Mouse (Mus musculus): ENCODE measurements around the gene Adgrv1. TPM values are rescaled to one million over a fixed set of nuclear protein-coding genes. Genes with fewer than 3 reads are reported as not detected.

The Adgrv1 gene
- polyA plus RNA-seq, 1 experiment = 27.1 TPM

- DNase-seq (ENCODE audit: low read depth) = no peak
- TF ChIP-seq POLR2A (IDR thresholded peaks at IDR 0.05; ENCODE audit: borderline replicate concordance, extremely low read depth, insufficient read depth, insufficient read length, poor library complexity, severe bottlenecking) (no peak), CTCF (IDR thresholded peaks at IDR 0.05; ENCODE audit: borderline replicate concordance, extremely low read depth, insufficient read depth, insufficient read length) (no peak)
Measured at GRCm38 (mm10) chr13:81402826-81403225, 230.1 kb downstream of the Adgrv1 start.

- no peak for TF ChIP-seq POLR2A (IDR thresholded peaks at IDR 0.05; ENCODE audit: borderline replicate concordance, extremely low read depth, insufficient read depth, insufficient read length, poor library complexity, severe bottlenecking)
- no peak for TF ChIP-seq CTCF (IDR thresholded peaks at IDR 0.05; ENCODE audit: borderline replicate concordance, extremely low read depth, insufficient read depth, insufficient read length)
Measured at GRCm38 (mm10) chr13:81402191-81402590, 230.8 kb downstream of the Adgrv1 start.

GRCm38 (mm10) chr13:81401742-81402141 lies 231.2 kb downstream of the Adgrv1 start:
- TF ChIP-seq CTCF (IDR thresholded peaks at IDR 0.05; ENCODE audit: borderline replicate concordance, extremely low read depth, insufficient read depth, insufficient read length) (no peak), POLR2A (IDR thresholded peaks at IDR 0.05; ENCODE audit: borderline replicate concordance, extremely low read depth, insufficient read depth, insufficient read length, poor library complexity, severe bottlenecking) (no peak)
- DNase-seq (ENCODE audit: low read depth) = no peak

More at GRCm38 (mm10) chr13:81402191-81402590, 230.8 kb downstream of the Adgrv1 start:
- no peak for DNase-seq (ENCODE audit: low read depth)

GRCm38 (mm10) chr13:81385597-81386362 lies 247.2 kb downstream of the Adgrv1 start:
- DNase-seq (ENCODE audit: low read depth) = peak; percentile 54
- no peak for TF ChIP-seq POLR2A (IDR thresholded peaks at IDR 0.05; ENCODE audit: borderline replicate concordance, extremely low read depth, insufficient read depth, insufficient read length, poor library complexity, severe bottlenecking)
- no peak for TF ChIP-seq CTCF (IDR thresholded peaks at IDR 0.05; ENCODE audit: borderline replicate concordance, extremely low read depth, insufficient read depth, insufficient read length)

GRCm38 (mm10) chr13:81381835-81382234 lies 251.1 kb downstream of the Adgrv1 start:
- TF ChIP-seq POLR2A (IDR thresholded peaks at IDR 0.05; ENCODE audit: borderline replicate concordance, extremely low read depth, insufficient read depth, insufficient read length, poor library complexity, severe bottlenecking) = no peak
- TF ChIP-seq CTCF (IDR thresholded peaks at IDR 0.05; ENCODE audit: borderline replicate concordance, extremely low read depth, insufficient read depth, insufficient read length) = no peak
- DNase-seq (ENCODE audit: low read depth) = no peak

- TF ChIP-seq CTCF (IDR thresholded peaks at IDR 0.05; ENCODE audit: borderline replicate concordance, extremely low read depth, insufficient read depth, insufficient read length) (no peak), POLR2A (IDR thresholded peaks at IDR 0.05; ENCODE audit: borderline replicate concordance, extremely low read depth, insufficient read depth, insufficient read length, poor library complexity, severe bottlenecking) (no peak)
- no peak for DNase-seq (ENCODE audit: low read depth)
Measured at GRCm38 (mm10) chr13:81370801-81371456, 262.0 kb downstream of the Adgrv1 start.

- DNase-seq (ENCODE audit: low read depth) = no peak
- TF ChIP-seq CTCF (IDR thresholded peaks at IDR 0.05; ENCODE audit: borderline replicate concordance, extremely low read depth, insufficient read depth, insufficient read length) = no peak
- no peak for TF ChIP-seq POLR2A (IDR thresholded peaks at IDR 0.05; ENCODE audit: borderline replicate concordance, extremely low read depth, insufficient read depth, insufficient read length, poor library complexity, severe bottlenecking)
Measured at GRCm38 (mm10) chr13:81370196-81370595, 262.8 kb downstream of the Adgrv1 start.

GRCm38 (mm10) chr13:81369564-81369963 lies 263.4 kb downstream of the Adgrv1 start:
- TF ChIP-seq CTCF (IDR thresholded peaks at IDR 0.05; ENCODE audit: borderline replicate concordance, extremely low read depth, insufficient read depth, insufficient read length) (no peak), POLR2A (IDR thresholded peaks at IDR 0.05; ENCODE audit: borderline replicate concordance, extremely low read depth, insufficient read depth, insufficient read length, poor library complexity, severe bottlenecking) (no peak)
- DNase-seq (ENCODE audit: low read depth) = peak; percentile 49

- no peak for DNase-seq (ENCODE audit: low read depth)
Measured at GRCm38 (mm10) chr13:81368987-81369386, 264.0 kb downstream of the Adgrv1 start.

GRCm38 (mm10) chr13:81367681-81368376 lies 265.1 kb downstream of the Adgrv1 start:
- DNase-seq (ENCODE audit: low read depth) = no peak
- no peak for TF ChIP-seq POLR2A (IDR thresholded peaks at IDR 0.05; ENCODE audit: borderline replicate concordance, extremely low read depth, insufficient read depth, insufficient read length, poor library complexity, severe bottlenecking)

More at GRCm38 (mm10) chr13:81368987-81369386, 264.0 kb downstream of the Adgrv1 start:
- TF ChIP-seq CTCF (IDR thresholded peaks at IDR 0.05; ENCODE audit: borderline replicate concordance, extremely low read depth, insufficient read depth, insufficient read length) = no peak
- TF ChIP-seq POLR2A (IDR thresholded peaks at IDR 0.05; ENCODE audit: borderline replicate concordance, extremely low read depth, insufficient read depth, insufficient read length, poor library complexity, severe bottlenecking) = no peak

GRCm38 (mm10) chr13:81360338-81360737 lies 272.6 kb downstream of the Adgrv1 start:
- TF ChIP-seq CTCF (IDR thresholded peaks at IDR 0.05; ENCODE audit: borderline replicate concordance, extremely low read depth, insufficient read depth, insufficient read length) = no peak
- no peak for TF ChIP-seq POLR2A (IDR thresholded peaks at IDR 0.05; ENCODE audit: borderline replicate concordance, extremely low read depth, insufficient read depth, insufficient read length, poor library complexity, severe bottlenecking)
- no peak for DNase-seq (ENCODE audit: low read depth)
